ENCODE assay signal across 16 mouse cellular contexts in genomic region chr10:89098183-89098582, GRCm38 (mm10).
"Had no signal": no experiment of that assay in that cellular context is flagged by ENCODE, and none has a peak within 500 bp of the region (broad histone marks: within the 10 kb centered on the region; RNA-seq: fewer than 3 reads in every experiment).

No protein-coding gene starts in this region.

- H3K27ac ChIP-seq: neural tube, embryonic 13.5 days; neural tube, embryonic 15.5 days; stomach, embryonic 15.5 days; stomach, postnatal 0 days had no signal

- H3K36me3 ChIP-seq: neural tube, embryonic 13.5 days; neural tube, embryonic 15.5 days; stomach, embryonic 15.5 days had no signal

- DNase-seq: retina, postnatal 1 day; right cerebral cortex, adult 18-20 months; right cerebral cortex, postnatal 14 days; right cerebral cortex, postnatal 25 days; right cerebral cortex, postnatal 4 days; spleen, adult 18-20 months; thymus, adult 18-20 months; thymus, adult 2 months; thymus, postnatal 14 days; thymus, postnatal 25 days; thymus, postnatal 36 days; thymus, postnatal 4 days had no signal

- H3K4me1 ChIP-seq: stomach, embryonic 15.5 days had no signal

- H3K4me2 ChIP-seq: neural tube, embryonic 13.5 days; neural tube, embryonic 15.5 days; stomach, embryonic 15.5 days had no signal

- H3K9ac ChIP-seq: neural tube, embryonic 13.5 days; neural tube, embryonic 15.5 days; stomach, embryonic 15.5 days had no signal

- H3K9me3 ChIP-seq: neural tube, embryonic 13.5 days; neural tube, embryonic 15.5 days; stomach, embryonic 15.5 days had no signal

- H3K27me3 ChIP-seq: neural tube, embryonic 13.5 days; neural tube, embryonic 15.5 days; stomach, embryonic 15.5 days had no signal

- H3K4me3 ChIP-seq: neural tube, embryonic 13.5 days; neural tube, embryonic 15.5 days; stomach, embryonic 15.5 days had no signal
